Mouse (Mus musculus) frontal cortex, postnatal 14 days (tissue): ENCODE measurements around the gene Ncapg2.

Source experiments
- DNase-seq, 2 experiments: peaks; one replicate each; pipeline ENCODE4 v3.0.0; 2022; ENCODE audit warnings: low spot score in 2 of 2

Gene Ncapg2

GRCm38 (mm10) chr12:116405045-116405835 lies at the start of gene Ncapg2:
TSS of gene Ncapg2 (plus strand) at chr12:116405402.
- DNase-seq = peak; percentile 96 to 98

GRCm38 (mm10) chr12:116362091-116362490 lies 43.1 kb upstream of the Ncapg2 start:
- no peak for DNase-seq

- no peak for DNase-seq
Measured at GRCm38 (mm10) chr12:116366900-116367299, 38.3 kb upstream of the Ncapg2 start.

GRCm38 (mm10) chr12:116367346-116367745 lies 37.9 kb upstream of the Ncapg2 start:
- DNase-seq = no peak

- no peak for DNase-seq
Measured at GRCm38 (mm10) chr12:116368857-116369256, 36.3 kb upstream of the Ncapg2 start.

- no peak for DNase-seq
Measured at GRCm38 (mm10) chr12:116383101-116383500, 22.1 kb upstream of the Ncapg2 start.

- no peak for DNase-seq
Measured at GRCm38 (mm10) chr12:116383995-116384394, 21.2 kb upstream of the Ncapg2 start.

- DNase-seq = no peak
Measured at GRCm38 (mm10) chr12:116386802-116387201, 18.4 kb upstream of the Ncapg2 start.

GRCm38 (mm10) chr12:116389868-116390267 lies 15.3 kb upstream of the Ncapg2 start:
- no peak for DNase-seq

GRCm38 (mm10) chr12:116394327-116394726 lies 10.9 kb upstream of the Ncapg2 start:
- DNase-seq = no peak

GRCm38 (mm10) chr12:116395312-116395711 lies 9.9 kb upstream of the Ncapg2 start:
- no peak for DNase-seq

- no peak for DNase-seq
Measured at GRCm38 (mm10) chr12:116396072-116396695, 9.0 kb upstream of the Ncapg2 start.

- DNase-seq = peak; percentile 7 to 13
Measured at GRCm38 (mm10) chr12:116404012-116404679, 1.1 kb upstream of the Ncapg2 start.

- DNase-seq = no peak
Measured at GRCm38 (mm10) chr12:116405836-116406155, 594 bp downstream of the Ncapg2 start.

GRCm38 (mm10) chr12:116407883-116408282 lies 2.7 kb downstream of the Ncapg2 start:
- DNase-seq = no peak

GRCm38 (mm10) chr12:116414941-116415340 lies 9.7 kb downstream of the Ncapg2 start:
- no peak for DNase-seq

GRCm38 (mm10) chr12:116416514-116416913 lies 11.3 kb downstream of the Ncapg2 start:
- DNase-seq = no peak

- DNase-seq = no peak
Measured at GRCm38 (mm10) chr12:116421656-116422055, 16.5 kb downstream of the Ncapg2 start.

- DNase-seq = no peak
Measured at GRCm38 (mm10) chr12:116425392-116425791, 20.2 kb downstream of the Ncapg2 start.

GRCm38 (mm10) chr12:116433742-116434141 lies 28.5 kb downstream of the Ncapg2 start:
- DNase-seq = no peak

- DNase-seq = no peak
Measured at GRCm38 (mm10) chr12:116435232-116435631, 30.0 kb downstream of the Ncapg2 start.

GRCm38 (mm10) chr12:116436125-116436524 lies 30.9 kb downstream of the Ncapg2 start:
- DNase-seq = no peak

- DNase-seq = no peak
Measured at GRCm38 (mm10) chr12:116438591-116438990, 33.4 kb downstream of the Ncapg2 start.
